In the genomic region with DNA sequence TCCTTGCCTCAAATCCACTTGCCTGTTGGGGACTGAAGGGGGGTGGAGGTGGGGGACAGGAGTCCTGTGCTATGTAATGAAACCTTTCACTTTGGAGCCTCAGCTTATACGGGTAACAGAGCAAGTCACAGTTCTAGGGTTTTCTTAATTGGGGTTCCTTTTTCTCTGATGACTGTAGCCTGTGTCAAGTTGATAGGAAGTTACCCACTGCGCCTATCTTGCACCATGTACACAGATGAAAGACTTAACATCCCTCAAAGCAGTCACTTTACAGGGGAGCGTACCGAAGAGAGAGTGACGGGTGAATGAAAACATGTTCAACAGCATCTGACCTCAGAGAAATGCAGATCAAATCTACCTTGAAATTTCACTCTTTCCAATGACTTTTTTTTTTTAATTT, we compare ENCODE assay signal across 27 mouse cellular contexts.
"Had no signal": no experiment of that assay in that cellular context is flagged by ENCODE, and none has a peak within 500 bp of the region (broad histone marks: within the 10 kb centered on the region; RNA-seq: fewer than 3 reads in every experiment).

No protein-coding gene starts in this region.

- H3K9ac ChIP-seq: embryonic facial prominence, embryonic 12.5 days; embryonic facial prominence, embryonic 13.5 days; embryonic facial prominence, embryonic 15.5 days; forebrain, embryonic 12.5 days; forebrain, embryonic 13.5 days; forebrain, embryonic 15.5 days; forebrain, postnatal 0 days had no signal

- H3K4me3 ChIP-seq: embryonic facial prominence, embryonic 10.5 days; embryonic facial prominence, embryonic 12.5 days; embryonic facial prominence, embryonic 13.5 days; embryonic facial prominence, embryonic 15.5 days; erythroblast, embryonic 14.5 days; forebrain, embryonic 10.5 days; forebrain, embryonic 12.5 days; forebrain, embryonic 13.5 days; forebrain, embryonic 15.5 days; gastrocnemius, adult 2 months had no signal

- DNase-seq: cerebellum, adult 2 months; cerebellum, adult 8-10 months; cerebellum, adult 9-10 months; cerebellum, adult 9-11 months; cerebellum, postnatal 10 days; cerebellum, postnatal 14 days; cerebellum, postnatal 25 days; cerebellum, postnatal 36 days; embryo, embryonic 11 days; forebrain, postnatal 0 days; gastrocnemius, adult 2 months; gastrocnemius, postnatal 10 days; gastrocnemius, postnatal 14 days; gastrocnemius, postnatal 25 days; gastrocnemius, postnatal 36 days; heart, adult 18-20 months had no signal

- H3K36me3 ChIP-seq: embryonic facial prominence, embryonic 10.5 days; embryonic facial prominence, embryonic 12.5 days; embryonic facial prominence, embryonic 13.5 days; embryonic facial prominence, embryonic 15.5 days; forebrain, embryonic 10.5 days; forebrain, embryonic 12.5 days; forebrain, embryonic 15.5 days had no signal

- H3K27ac ChIP-seq: embryonic facial prominence, embryonic 10.5 days; embryonic facial prominence, embryonic 12.5 days; embryonic facial prominence, embryonic 13.5 days; embryonic facial prominence, embryonic 15.5 days; forebrain, embryonic 10.5 days; forebrain, embryonic 12.5 days; forebrain, embryonic 13.5 days; forebrain, embryonic 15.5 days; gastrocnemius, adult 2 months had no signal

- H3K9me3 ChIP-seq: embryonic facial prominence, embryonic 10.5 days; embryonic facial prominence, embryonic 12.5 days; embryonic facial prominence, embryonic 13.5 days; embryonic facial prominence, embryonic 15.5 days; forebrain, embryonic 10.5 days; forebrain, embryonic 12.5 days; forebrain, embryonic 13.5 days; forebrain, embryonic 15.5 days had no signal

- H3K27me3 ChIP-seq: embryonic facial prominence, embryonic 12.5 days; embryonic facial prominence, embryonic 13.5 days; embryonic facial prominence, embryonic 15.5 days; forebrain, embryonic 12.5 days; forebrain, embryonic 13.5 days; forebrain, embryonic 15.5 days had no signal

- H3K4me2 ChIP-seq: embryonic facial prominence, embryonic 12.5 days; embryonic facial prominence, embryonic 13.5 days; embryonic facial prominence, embryonic 15.5 days; forebrain, embryonic 12.5 days; forebrain, embryonic 13.5 days; forebrain, embryonic 15.5 days had no signal

- ATAC-seq: forebrain, embryonic 13.5 days; forebrain, embryonic 14.5 days; forebrain, embryonic 15.5 days; forebrain, embryonic 16.5 days; forebrain, postnatal 0 days had no signal
